Mouse (Mus musculus): ENCODE data around the gene Fpr1. TPM values are rescaled to one million over a fixed set of nuclear protein-coding genes. Genes with fewer than 3 reads are reported as not detected.

Fpr1 gene
- total and polyA plus RNA-seq, 3 experiments = 0.27 TPM; not detected in 2

- peaks cover 35% of the 10 kb centered on the region for H3K27me3 ChIP-seq (ENCODE audit: insufficient read depth, low read length)
- H3K9me3 ChIP-seq (replicated peaks) = no peaks in the 10 kb centered on the region
- ATAC-seq (ENCODE audit: extremely low read depth, insufficient number of reproducible peaks, low FRiP score, poor library complexity, severe bottlenecking) = no peak
- peak overlapping the region; percentile 74 for H3K4me3 ChIP-seq (ENCODE audit: low read depth, low read length)
- TF ChIP-seq TAL1 (conservative IDR thresholded peaks at IDR 0.05; ENCODE audit: low read depth, low read length) (no peak), POLR2AphosphoS5 (IDR thresholded peaks at IDR 0.05; ENCODE audit: insufficient replicate concordance, low read depth, low read length) (no peak), GATA2 (IDR thresholded peaks at IDR 0.05; ENCODE audit: borderline replicate concordance, low read depth, low read length) (no peak), CTCF (IDR thresholded peaks at IDR 0.05; ENCODE audit: low read depth, low read length) (no peak), GATA1 (IDR thresholded peaks at IDR 0.05; ENCODE audit: borderline replicate concordance, low read length) (no peak)
- peaks cover 40% of the 10 kb centered on the region for H3K4me1 ChIP-seq (ENCODE audit: insufficient read depth, low read depth, low read length)
- no peaks in the 10 kb centered on the region for H3K36me3 ChIP-seq (replicated peaks)
- peak; percentile 20 for DNase-seq (ENCODE audit: low spot score)
Measured at GRCm38 (mm10) chr17:17827658-17828190, 56.0 kb downstream of the Fpr1 start.

- Histone ChIP-seq H3K9me3 (replicated peaks) (no peaks in the 10 kb centered on the region), H3K4me3 (ENCODE audit: low read depth, low read length) (peak within 1 kb of the TSS; percentile 74), H3K4me1 (ENCODE audit: insufficient read depth, low read depth, low read length) (peaks cover 40% of the 10 kb centered on the region), H3K36me3 (replicated peaks) (no peaks in the 10 kb centered on the region), H3K27me3 (ENCODE audit: insufficient read depth, low read length) (peaks cover 37% of the 10 kb centered on the region)
- DNase-seq (ENCODE audit: low spot score) (peak; percentile 53), ATAC-seq (ENCODE audit: extremely low read depth, insufficient number of reproducible peaks, low FRiP score, poor library complexity, severe bottlenecking) (peak; percentile 54)
- no peak for TF ChIP-seq POLR2AphosphoS5 (IDR thresholded peaks at IDR 0.05; ENCODE audit: insufficient replicate concordance, low read depth, low read length)
- TF ChIP-seq TAL1 (conservative IDR thresholded peaks at IDR 0.05; ENCODE audit: low read depth, low read length) = no peak
- no peak for TF ChIP-seq GATA2 (IDR thresholded peaks at IDR 0.05; ENCODE audit: borderline replicate concordance, low read depth, low read length)
- no peak for TF ChIP-seq GATA1 (IDR thresholded peaks at IDR 0.05; ENCODE audit: borderline replicate concordance, low read length)
- TF ChIP-seq CTCF (IDR thresholded peaks at IDR 0.05; ENCODE audit: low read depth, low read length) = no peak
Measured at GRCm38 (mm10) chr17:17826751-17827657, 56.7 kb downstream of the Fpr1 start, which contains the start of gene Spaca6. Spaca6 (plus strand) TSS chr17:17827158.

Other genes starting within 250 kb of the Fpr1 start
- gene Vmn2r90, start 180.2 kb downstream of the Fpr1 start, total RNA-seq (2014; fragmentation: Nextera tagmentation) = not detected in 2 replicates
- 0.06 and 0.22 TPM in 2 replicates for gene Vmn2r90, start 180.2 kb downstream of the Fpr1 start, total RNA-seq (2017)
- gene Vmn2r90, start 180.2 kb downstream of the Fpr1 start, polyA plus RNA-seq (2012) = not detected in 2 replicates
- gene Spaca6, start 56.8 kb downstream of the Fpr1 start, total RNA-seq (2014; fragmentation: Nextera tagmentation) = 19.9 and 32.0 TPM in 2 replicates
- gene Spaca6, start 56.8 kb downstream of the Fpr1 start, total RNA-seq (2017) = 2.4 and 4.5 TPM in 2 replicates
- 5.5 and 6.4 TPM in 2 replicates for gene Spaca6, start 56.8 kb downstream of the Fpr1 start, polyA plus RNA-seq (2012)
- not detected in 2 replicates for gene Has1, start 28.7 kb downstream of the Fpr1 start, total RNA-seq (2014; fragmentation: Nextera tagmentation)
- 0.33 TPM in 1 of 2 replicates, not detected in the other for gene Has1, start 28.7 kb downstream of the Fpr1 start, total RNA-seq (2017)
- not detected in 2 replicates for gene Has1, start 28.7 kb downstream of the Fpr1 start, polyA plus RNA-seq (2012)
- gene Fpr2, start 3.9 kb upstream of the Fpr1 start, total RNA-seq (2014; fragmentation: Nextera tagmentation) = not detected in 2 replicates
- gene Fpr2, start 3.9 kb upstream of the Fpr1 start, total RNA-seq (2017) = 0.16 TPM in 1 of 2 replicates, not detected in the other
- not detected in 2 replicates for gene Fpr2, start 3.9 kb upstream of the Fpr1 start, polyA plus RNA-seq (2012)
- gene Fpr3, start 3.9 kb upstream of the Fpr1 start, total RNA-seq (2014; fragmentation: Nextera tagmentation) = not detected in 2 replicates
- not detected in 2 replicates for gene Fpr3, start 3.9 kb upstream of the Fpr1 start, total RNA-seq (2017)
- not detected in 2 replicates for gene Fpr3, start 3.9 kb upstream of the Fpr1 start, polyA plus RNA-seq (2012)
- gene Fpr-rs4, start 137.8 kb upstream of the Fpr1 start, total RNA-seq (2014; fragmentation: Nextera tagmentation) = not detected in 2 replicates
- 0.16 TPM in 1 of 2 replicates, not detected in the other for gene Fpr-rs4, start 137.8 kb upstream of the Fpr1 start, total RNA-seq (2017)
- not detected in 2 replicates for gene Fpr-rs4, start 137.8 kb upstream of the Fpr1 start, polyA plus RNA-seq (2012)
- not detected in 2 replicates for gene Vmn2r124, start 165.5 kb upstream of the Fpr1 start, total RNA-seq (2014; fragmentation: Nextera tagmentation)
- 0.06 and 0.16 TPM in 2 replicates for gene Vmn2r124, start 165.5 kb upstream of the Fpr1 start, total RNA-seq (2017)
- gene Vmn2r124, start 165.5 kb upstream of the Fpr1 start, polyA plus RNA-seq (2012) = not detected in 2 replicates
- gene Vmn2r91, start 201.1 kb upstream of the Fpr1 start, total RNA-seq (2014; fragmentation: Nextera tagmentation) = not detected in 2 replicates
- gene Vmn2r91, start 201.1 kb upstream of the Fpr1 start, total RNA-seq (2017) = not detected in 2 replicates
- not detected in 2 replicates for gene Vmn2r91, start 201.1 kb upstream of the Fpr1 start, polyA plus RNA-seq (2012)

Data from G1E (cell line).